Mouse (Mus musculus): ENCODE data around the gene Hspa1b.

GRCm38 (mm10) chr17:35004075-35004717 is 45.2 kb upstream of the Hspa1b start:
- TF ChIP-seq CTCF (IDR thresholded peaks at IDR 0.05; ENCODE audit: low read depth) (no peak), EP300 (optimal IDR thresholded peaks at IDR 0.05) (no peak)
